Mouse (Mus musculus) pancreas, adult 10 weeks (tissue): ENCODE data around the gene Gm21294. TPM values are rescaled to one million over a fixed set of nuclear protein-coding genes. Genes with fewer than 3 reads are reported as not detected.

ENCODE experiments used
- polyA plus RNA-seq: library from polyadenylated mRNA; stranded (reverse); fragments of 350-450 nt; fragmentation: Illumina TruSeq; extraction: RNeasy Lipid Tissue Mini Kit (QIAGEN cat#74804); gene quantifications from one replicate; pipeline ENCODE4 v1.2.3, GENCODE M21; 2015; ENCODE audit warnings: low read depth, low replicate concordance; ENCODE audit not compliant: insufficient read depth

The Gm21294 gene
- not detected for polyA plus RNA-seq

DNA sequence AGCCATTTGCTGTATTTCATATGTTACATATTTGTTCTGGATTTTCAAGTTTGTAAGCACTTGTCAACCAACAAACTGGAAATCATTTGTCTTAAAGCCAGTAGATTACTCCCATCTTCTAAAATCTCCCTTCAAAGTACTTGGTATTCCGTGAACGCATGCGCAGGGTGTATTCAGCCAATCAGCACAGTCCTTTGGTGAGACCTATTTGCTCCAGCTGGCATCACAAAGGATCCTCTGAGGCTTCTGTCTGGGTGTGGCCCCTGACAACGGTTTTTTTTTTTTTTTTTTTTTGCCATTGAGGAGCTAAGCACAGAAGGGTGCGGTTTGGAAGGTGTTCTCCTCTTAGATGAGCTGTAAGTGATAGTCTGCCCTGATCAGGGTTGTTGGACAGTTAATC, at the start of gene Gm21294:
TSS of gene Gm21294 (plus strand) at position 301 of the 400 bp plus-strand sequence.

